ENCODE assay signal across 16 mouse cellular contexts in genomic region chr1:133125640-133126364, GRCm38 (mm10). TPM values are rescaled to one million over a fixed set of nuclear protein-coding genes. Genes with fewer than 3 reads are reported as not detected.
A peak's percentile ranks its signal among the peaks of the same experiment; 100 is the strongest.
DNase-seq lines count a peak whose midpoint lies in the region; ATAC-seq and TF ChIP-seq lines count a peak whose summit lies in the region.
"Had no signal": no experiment of that assay in that cellular context is flagged by ENCODE, and none has a peak within 500 bp of the region (broad histone marks: within the 10 kb centered on the region; RNA-seq: fewer than 3 reads in every experiment).

No protein-coding gene starts in this region.

- H3K27me3 ChIP-seq in cerebellum, adult 2 months (ENCODE audit: control insufficient read depth, insufficient read depth, low read length): no peaks in the 10 kb centered on the region
- H3K27me3 ChIP-seq in liver, embryonic 12.5 days (replicated peaks): no peaks in the 10 kb centered on the region
- no peaks in the 10 kb centered on the region for H3K27me3 ChIP-seq in ES-Bruce4 (ENCODE audit: control insufficient read depth, insufficient read depth, low read length, poor library complexity, severe bottlenecking)
- H3K27me3 ChIP-seq in liver, postnatal 0 days (ENCODE audit: insufficient read depth, low read length): no peaks in the 10 kb centered on the region
- H3K27me3 ChIP-seq: heart, embryonic 13.5 days had no signal

- H3K36me3 ChIP-seq in liver, embryonic 12.5 days: no peaks in the 10 kb centered on the region
- no peaks in the 10 kb centered on the region for H3K36me3 ChIP-seq in ES-Bruce4 (ENCODE audit: control insufficient read depth, insufficient read depth, low read length, poor library complexity, severe bottlenecking)
- no peaks in the 10 kb centered on the region for H3K36me3 ChIP-seq in liver, postnatal 0 days (replicated peaks; ENCODE audit: insufficient read depth, low read length)
- H3K36me3 ChIP-seq: heart, embryonic 13.5 days; hindbrain, embryonic 10.5 days had no signal

- TF ChIP-seq CTCF in cerebellum, adult 2 months (IDR thresholded peaks at IDR 0.05; ENCODE audit: borderline replicate concordance, insufficient read depth, low read depth, low read length): no peak
- peak; percentile 58 for TF ChIP-seq CTCF in ES-Bruce4 (IDR thresholded peaks at IDR 0.05; ENCODE audit: low read depth, low read length)
- peak; percentile 49 for TF ChIP-seq CTCF in liver, postnatal 0 days (IDR thresholded peaks at IDR 0.05; ENCODE audit: low read depth)

- H3K9me3 ChIP-seq in liver, embryonic 12.5 days (replicated peaks): no peaks in the 10 kb centered on the region
- no peaks in the 10 kb centered on the region for H3K9me3 ChIP-seq in ES-Bruce4 (replicated peaks; ENCODE audit: control insufficient read depth, insufficient read depth, low read length, poor library complexity, severe bottlenecking)
- H3K9me3 ChIP-seq in liver, postnatal 0 days (ENCODE audit: low read length): no peaks in the 10 kb centered on the region
- H3K9me3 ChIP-seq: heart, embryonic 13.5 days; hindbrain, embryonic 10.5 days had no signal

- H3K4me3 ChIP-seq in cerebellum, adult 2 months (replicated peaks; ENCODE audit: insufficient read depth, low read depth, low read length): no peak overlapping the region
- no peak overlapping the region for H3K4me3 ChIP-seq in liver, embryonic 12.5 days
- no peak overlapping the region for H3K4me3 ChIP-seq in ES-Bruce4 (ENCODE audit: low read depth, low read length)
- H3K4me3 ChIP-seq in liver, postnatal 0 days (ENCODE audit: low read depth, low read length): no peak overlapping the region
- H3K4me3 ChIP-seq: heart, embryonic 13.5 days; hindbrain, embryonic 10.5 days had no signal

- H3K27ac ChIP-seq in cerebellum, adult 2 months (ENCODE audit: insufficient read depth, low read length): no peak overlapping the region
- no peak overlapping the region for H3K27ac ChIP-seq in liver, embryonic 12.5 days
- H3K27ac ChIP-seq in ES-Bruce4 (ENCODE audit: insufficient read depth, low read length): peak overlapping the region; percentile 22; the same call in 1 of the 2 replicates
- H3K27ac ChIP-seq in liver, postnatal 0 days (ENCODE audit: low read depth): no peak overlapping the region
- H3K27ac ChIP-seq: heart, embryonic 13.5 days had no signal

- ATAC-seq in liver, embryonic 12.5 days: no peak
- ATAC-seq in liver, postnatal 0 days: no peak
- ATAC-seq: forebrain, postnatal 0 days had no signal

- no peak overlapping the region for H3K4me2 ChIP-seq in liver, embryonic 12.5 days
- no peak overlapping the region for H3K4me2 ChIP-seq in liver, postnatal 0 days (ENCODE audit: low read depth, low read length)
- H3K4me2 ChIP-seq: heart, embryonic 13.5 days had no signal

- 91% methylated on average over 9 of the region's 9 CpGs for WGBS in cerebellum, adult 2 months
- WGBS in liver, embryonic 12.5 days (ENCODE audit: insufficient replicate concordance): 78% methylated on average over 9 of the region's 9 CpGs
- WGBS in liver, postnatal 0 days (ENCODE audit: insufficient replicate concordance): 85% methylated on average over 9 of the region's 9 CpGs

- no peaks in the 10 kb centered on the region; the same call in 1 of the 2 replicates for H3K4me1 ChIP-seq in cerebellum, adult 2 months (ENCODE audit: control insufficient read depth, insufficient read depth, low read length)
- H3K4me1 ChIP-seq in liver, embryonic 12.5 days: peaks cover 51% of the 10 kb centered on the region
- peaks cover 1% of the 10 kb centered on the region for H3K4me1 ChIP-seq in ES-Bruce4 (ENCODE audit: control insufficient read depth, insufficient read depth, low read length)
- H3K4me1 ChIP-seq in liver, postnatal 0 days (ENCODE audit: insufficient read depth): peaks cover 29% of the 10 kb centered on the region

- no peak overlapping the region for H3K9ac ChIP-seq in liver, embryonic 12.5 days
- 0 out of 2 replicates have a peak overlapping the region, but pooled peaks have one; percentile 9 for H3K9ac ChIP-seq in ES-Bruce4 (ENCODE audit: low read depth, poor library complexity, severe bottlenecking)
- H3K9ac ChIP-seq in liver, postnatal 0 days (replicated peaks): no peak overlapping the region
- H3K9ac ChIP-seq: forebrain, postnatal 0 days; heart, embryonic 13.5 days had no signal

- DNase-seq in cerebellum, postnatal 10 days: peak; percentile 36 to 38
- no peak for DNase-seq in cerebellum, adult 2 months
- DNase-seq in liver: peak; percentile 32
- DNase-seq in liver, postnatal 0 days: no peak
- DNase-seq in ovary, postnatal 14 days (ENCODE audit: low spot score): no peak
- DNase-seq in adrenal gland, adult 2 months: no peak
- DNase-seq: cerebellum, adult 9-10 months; forebrain, postnatal 0 days; gastrocnemius, postnatal 25 days; kidney, adult 9 months; layer of hippocampus, adult 9-11 months; lung, adult 2 months had no signal

- no peak for TF ChIP-seq POLR2A in cerebellum, adult 2 months (IDR thresholded peaks at IDR 0.05; ENCODE audit: borderline replicate concordance, insufficient read depth, low read length)
- TF ChIP-seq POLR2A in ES-Bruce4 (IDR thresholded peaks at IDR 0.05; ENCODE audit: insufficient read depth, low read length): no peak

- TF ChIP-seq EP300 in ES-Bruce4 (IDR thresholded peaks at IDR 0.05; ENCODE audit: insufficient read depth, low read depth, low read length): no peak
- no peak for TF ChIP-seq EP300 in liver, postnatal 0 days (IDR thresholded peaks at IDR 0.05; ENCODE audit: low read depth)

RNA-seq across cellular contexts. Expression of gene Ppp1r15b, which starts 5.1 kb away (rescaled TPM):
- 31.7 and 32.1 TPM in 2 replicates for polyA plus RNA-seq in cerebellum, adult 2 months (2012; rRNA removed)
- polyA plus RNA-seq in liver, embryonic 12.5 days (2016; fragmentation: Nextera tagmentation; extraction: Ambion mirVana): 60.8 and 63.8 TPM in 2 replicates
- polyA plus RNA-seq in ES-Bruce4 (2011; ENCODE audit: insufficient read depth, insufficient read length, low read depth, missing spikeins): 59.9 and 68.9 TPM in 2 replicates
- polyA plus RNA-seq in liver, postnatal 0 days (2015; fragmentation: Nextera tagmentation; extraction: Ambion mirVana): 24.3 and 27.0 TPM in 2 replicates
- total RNA-seq in adrenal gland, adult 2 months (2021): 10 to 100 TPM; 89.6 to 90.2 TPM
- 34.1 and 40.4 TPM in 2 replicates for polyA plus RNA-seq in adrenal gland, adult 2 months (2012; rRNA removed)

RNA-seq across cellular contexts. Expression of gene Plekha6, which starts 38.2 kb away (rescaled TPM):
- 73.7 and 77.2 TPM in 2 replicates for polyA plus RNA-seq in cerebellum, adult 2 months (2012; rRNA removed)
- 2.1 and 2.2 TPM in 2 replicates for polyA plus RNA-seq in liver, embryonic 12.5 days (2016; fragmentation: Nextera tagmentation; extraction: Ambion mirVana)
- 1.3 and 1.9 TPM in 2 replicates for polyA plus RNA-seq in ES-Bruce4 (2011; ENCODE audit: insufficient read depth, insufficient read length, low read depth, missing spikeins)
- 3.8 and 4.0 TPM in 2 replicates for polyA plus RNA-seq in liver, postnatal 0 days (2015; fragmentation: Nextera tagmentation; extraction: Ambion mirVana)
- 10 to 100 TPM; 10.3 to 22.6 TPM for total RNA-seq in adrenal gland, adult 2 months (2021)
- 16.9 and 22.5 TPM in 2 replicates for polyA plus RNA-seq in adrenal gland, adult 2 months (2012; rRNA removed)

Comparison
In these comparisons a context has a peak if more than half of its experiments do, and no peak if none do; other contexts are left out.
1. DNase-seq: peak in cerebellum, postnatal 10 days (2 of 2) and liver (single experiment); none in cerebellum, adult 2 months (0 of 2), liver, postnatal 0 days (single experiment), ovary, postnatal 14 days (single experiment) and adrenal gland, adult 2 months (single experiment).